Mouse (Mus musculus) CH12.LX (cell line): ENCODE measurements around the gene Prkce. TPM values are rescaled to one million over a fixed set of nuclear protein-coding genes. Genes with fewer than 3 reads are reported as not detected.

ENCODE experiments used
- DNase-seq: peaks from one replicate; pipeline ENCODE4 v3.0.0-alpha.2; 2013; ENCODE audit errors: extremely low read depth
- H3K27ac ChIP-seq: 2 replicates; pipeline ENCODE4 v1.5.1; 2012; ENCODE audit warnings: low read depth, mild to moderate bottlenecking, control low read depth, moderate library complexity; ENCODE audit not compliant: insufficient read depth
- H3K27me3 ChIP-seq: replicated peaks from 2 replicates; pipeline ENCODE3; 2012; ENCODE audit warnings: inconsistent platforms
- H3K36me3 ChIP-seq, 2 experiments: replicated peaks in 1 of 2; 2 replicates each; pipeline versions ENCODE3 to v1.6.1; 2012; ENCODE audit warnings: inconsistent platforms in 1 of 2, low read length in 1 of 2, mild to moderate bottlenecking in 1 of 2, mixed read lengths in 1 of 2, moderate library complexity in 1 of 2; ENCODE audit not compliant: control insufficient read depth in 1 of 2, insufficient read depth in 1 of 2
- H3K4me1 ChIP-seq, 2 experiments: 2 replicates each; pipeline ENCODE4 v1.6.1; 2012; ENCODE audit warnings: inconsistent platforms in 1 of 2, moderate library complexity in 1 of 2; ENCODE audit not compliant: insufficient read depth in 2 of 2, control insufficient read depth in 1 of 2
- H3K4me2 ChIP-seq: 2 replicates; pipeline ENCODE4 v1.6.1; 2012; ENCODE audit warnings: low read depth, mild to moderate bottlenecking, control low read depth; ENCODE audit not compliant: poor library complexity, insufficient read depth, severe bottlenecking
- H3K4me3 ChIP-seq, 3 experiments: fragments of 150-350 bp in 1 of 3; sonication (generic) in 1 of 3; replicated peaks in 1 of 3; 2 replicates each; pipeline versions ENCODE3 to v1.5.1; 2011 to 2012; ENCODE audit warnings: low read depth in 2 of 3, low read length in 2 of 3, mild to moderate bottlenecking in 2 of 3, moderate library complexity in 2 of 3, control low read depth in 1 of 3, improper control_type of control experiment in 1 of 3, inconsistent platforms in 1 of 3, mixed read lengths in 1 of 3; ENCODE audit not compliant: poor library complexity in 1 of 3
- H3K79me2 ChIP-seq: replicated peaks from 2 replicates; pipeline ENCODE4 v1.6.1; 2012; ENCODE audit warnings: mild to moderate bottlenecking, moderate library complexity; ENCODE audit not compliant: control insufficient read depth, poor library complexity, insufficient read depth, severe bottlenecking; ENCODE audit errors: extremely low read depth
- H3K9ac ChIP-seq: 2 replicates; pipeline ENCODE4 v1.6.1; 2012; ENCODE audit warnings: low read depth, mild to moderate bottlenecking, control low read depth, moderate library complexity; ENCODE audit not compliant: insufficient read depth
- H3K9me3 ChIP-seq: replicated peaks from 2 replicates; pipeline ENCODE3; 2012; ENCODE audit warnings: low read length, inconsistent platforms, mixed read lengths
- BHLHE40 ChIP-seq: IDR thresholded peaks from 2 replicates; pipeline ENCODE4 v1.6.1; 2011; ENCODE audit warnings: mild to moderate bottlenecking, low read depth, low read length, improper control_type of control experiment
- CHD1 ChIP-seq: IDR thresholded peaks from 2 replicates; pipeline ENCODE4 v1.6.1; 2012; ENCODE audit warnings: low read depth, low read length, improper control_type of control experiment, inconsistent platforms
- CHD2 ChIP-seq: IDR thresholded peaks from 2 replicates; pipeline ENCODE4 v1.6.1; 2011; ENCODE audit warnings: low read length, improper control_type of control experiment
- E2F4 ChIP-seq: IDR thresholded peaks from 2 replicates; pipeline ENCODE4 v1.6.1; 2011; ENCODE audit warnings: low read depth, low read length, improper control_type of control experiment; ENCODE audit not compliant: insufficient replicate concordance
- ELF1 ChIP-seq: IDR thresholded peaks from 2 replicates; pipeline ENCODE4 v1.6.1; 2014; ENCODE audit warnings: low read depth, mild to moderate bottlenecking, inconsistent platforms, low read length, improper control_type of control experiment
- EP300 ChIP-seq: IDR thresholded peaks from 2 replicates; pipeline ENCODE4 v1.6.1; 2011; ENCODE audit warnings: low read length, improper control_type of control experiment
- GABPA ChIP-seq: IDR thresholded peaks from 2 replicates; pipeline ENCODE4 v1.6.1; 2012; ENCODE audit warnings: low read depth, low read length, improper control_type of control experiment, inconsistent platforms; ENCODE audit not compliant: insufficient replicate concordance
- HCFC1 ChIP-seq: IDR thresholded peaks from 2 replicates; pipeline ENCODE4 v1.6.1; 2012; ENCODE audit warnings: low read depth, mild to moderate bottlenecking, inconsistent platforms, low read length, improper control_type of control experiment
- IRF4 ChIP-seq: IDR thresholded peaks from 2 replicates; pipeline ENCODE4 v1.6.1; 2014; ENCODE audit warnings: low read depth, mild to moderate bottlenecking, inconsistent platforms, low read length, improper control_type of control experiment
- MAX ChIP-seq: IDR thresholded peaks from 2 replicates; pipeline ENCODE4 v1.6.1; 2011; ENCODE audit warnings: low read length, improper control_type of control experiment
- MAZ ChIP-seq: IDR thresholded peaks from 2 replicates; pipeline ENCODE4 v1.6.1; 2012; ENCODE audit warnings: low read depth, mild to moderate bottlenecking, inconsistent platforms, low read length, improper control_type of control experiment, moderate library complexity
- MEF2A ChIP-seq: IDR thresholded peaks from 2 replicates; pipeline ENCODE4 v1.6.1; 2014; ENCODE audit warnings: low read depth, mild to moderate bottlenecking, inconsistent platforms, low read length, improper control_type of control experiment, borderline replicate concordance
- MXI1 ChIP-seq: IDR thresholded peaks from 2 replicates; pipeline ENCODE4 v1.6.1; 2011; ENCODE audit warnings: mild to moderate bottlenecking, low read depth, low read length, improper control_type of control experiment
- MYC ChIP-seq: IDR thresholded peaks from 2 replicates; pipeline ENCODE4 v1.6.1; 2011; ENCODE audit warnings: low read depth, mild to moderate bottlenecking, improper control_type of control experiment, low read length
- NRF1 ChIP-seq: IDR thresholded peaks from 2 replicates; pipeline ENCODE4 v1.6.1; 2014; ENCODE audit warnings: low read depth, mild to moderate bottlenecking, inconsistent platforms, low read length, improper control_type of control experiment, moderate library complexity
- PAX5 ChIP-seq: IDR thresholded peaks from 2 replicates; pipeline ENCODE4 v1.6.1; 2012; ENCODE audit warnings: low read length, inconsistent platforms, mixed read lengths
- POLR2A ChIP-seq: IDR thresholded peaks from 2 replicates; pipeline ENCODE4 v1.6.1; 2011; ENCODE audit warnings: low read depth, mild to moderate bottlenecking, improper control_type of control experiment, low read length
- RAD21 ChIP-seq: IDR thresholded peaks from 2 replicates; pipeline ENCODE4 v1.6.1; 2011; ENCODE audit warnings: low read depth, mild to moderate bottlenecking, low read length, improper control_type of control experiment, moderate library complexity
- RCOR1 ChIP-seq: conservative IDR thresholded peaks from 2 replicates; pipeline ENCODE4 v1.6.1; 2012; ENCODE audit warnings: low read depth, mild to moderate bottlenecking, inconsistent platforms, low read length, improper control_type of control experiment
- SMC3 ChIP-seq: IDR thresholded peaks from 2 replicates; pipeline ENCODE4 v1.6.1; 2011; ENCODE audit warnings: low read depth, low read length, improper control_type of control experiment
- UBTF ChIP-seq: IDR thresholded peaks from 2 replicates; pipeline ENCODE4 v1.6.1; 2012; ENCODE audit warnings: low read depth, mild to moderate bottlenecking, inconsistent platforms, low read length, improper control_type of control experiment, moderate library complexity
- USF1 ChIP-seq: IDR thresholded peaks from 2 replicates; pipeline ENCODE4 v1.6.1; 2014; ENCODE audit warnings: low read depth, mild to moderate bottlenecking, inconsistent platforms, low read length, improper control_type of control experiment
- USF2 ChIP-seq: conservative IDR thresholded peaks from 2 replicates; pipeline ENCODE4 v1.6.1; 2011; ENCODE audit warnings: low read depth, low read length, improper control_type of control experiment
- ZKSCAN1 ChIP-seq: IDR thresholded peaks from 2 replicates; pipeline ENCODE4 v1.6.1; 2012; ENCODE audit warnings: low read depth, inconsistent platforms, low read length, improper control_type of control experiment, borderline replicate concordance
- ZNF384 ChIP-seq: IDR thresholded peaks from 2 replicates; pipeline ENCODE4 v1.6.1; 2012; ENCODE audit warnings: low read depth, low read length, improper control_type of control experiment, inconsistent platforms
- dilution Hi-C: fragments of 300-500 bp; cut with MboI; formaldehyde crosslinking; loops from 2 replicates; pipeline ENCODE4 v1.14.3; 2020; ENCODE audit warnings: low sequenced_read_pairs; ENCODE audit not compliant: extremely low pct_unique_long_range_greater_than_20kb, extremely low pct_ligation_motif_present
- in situ Hi-C: fragments of 300-500 bp; cut with MboI; formaldehyde crosslinking; loops from 3 replicates; pipeline ENCODE4 v1.14.3; 2019; ENCODE audit warnings: low sequenced_read_pairs, low pct_ligation_motif_present, low pct_unique_long_range_greater_than_20kb, mixed read lengths
- polyA plus RNA-seq: library from polyadenylated mRNA; unstranded; fragments of >175 nt; gene quantifications from 2 replicates; pipeline ENCODE4 v1.2.1, GENCODE M21; 2012; ENCODE audit warnings: low read depth; ENCODE audit not compliant: insufficient read length
- total RNA-seq, 2 experiments: library from RNA; depleted of rRNA; stranded (reverse); fragments of 300-350 nt in 1 of 2; fragments of >200 nt in 1 of 2; gene quantifications; 2 replicates each; pipeline ENCODE4 v1.2.3; 2012 to 2014

The Prkce gene
- total and polyA plus RNA-seq, 3 experiments: 4.1 to 13.2 (median 11.4) TPM

GRCm38 (mm10) chr17:86166567-86167319 lies 842 bp upstream of the Prkce start:
- Histone ChIP-seq H3K79me2 (peaks cover 39% of the 10 kb centered on the region), H3K9ac (peak overlapping the region; percentile 94), H3K36me3 (peaks cover 3 to 19% of the 10 kb centered on the region in 2 experiments), H3K27me3 (no peaks in the 10 kb centered on the region), H3K4me2 (peak overlapping the region; percentile 70; the same call in 1 of the 2 replicates), H3K4me1 (peaks cover 8 to 54% of the 10 kb centered on the region in 2 experiments), H3K27ac (peak overlapping the region; percentile 79), H3K4me3 (peak overlapping the region; percentile 80 to 86 (median 86)), H3K9me3 (no peaks in the 10 kb centered on the region)
- dilution Hi-C loops: no loop called here
- peak; percentile 62 for DNase-seq
- in situ Hi-C loops: loop anchor here (5.0 to 10.0 kb wide), 4 partner anchors 106 to 738 kb away; no protein-coding TSS in a partner anchor
- no peak for TF ChIP-seq HCFC1
- peak; percentile 8; the same call in 1 of the 2 replicates for TF ChIP-seq MAX
- TF ChIP-seq RAD21: no peak
- peak; percentile 88 for TF ChIP-seq BHLHE40
- TF ChIP-seq IRF4: 0 out of 2 replicates have a peak, but pooled peaks have one; percentile 5
- TF ChIP-seq POLR2A: no peak
- TF ChIP-seq SMC3: no peak
- no peak for TF ChIP-seq CHD1
- no peak for TF ChIP-seq MEF2A
- TF ChIP-seq USF2: peak; percentile 40
- TF ChIP-seq GABPA: no peak
- no peak for TF ChIP-seq ELF1
- peak; percentile 80 for TF ChIP-seq CHD2
- 0 out of 2 replicates have a peak, but pooled peaks have one; percentile 6 for TF ChIP-seq MXI1
- TF ChIP-seq ZNF384: no peak
- TF ChIP-seq USF1: peak; percentile 80
- no peak for TF ChIP-seq ZKSCAN1

- TF ChIP-seq EP300 (no peak), PAX5 (no peak), UBTF (peak; percentile 78; the same call in 1 of the 2 replicates), ZNF384 (no peak), RCOR1 (no peak), NRF1 (0 out of 2 replicates have a peak, but pooled peaks have one; percentile 16), USF2 (no peak), MAX (no peak), MAZ (no peak), SMC3 (no peak), MXI1 (0 out of 2 replicates have a peak, but pooled peaks have one; percentile 25), USF1 (no peak), E2F4 (no peak), MYC (no peak), MEF2A (no peak)
- TF ChIP-seq, all 38 proteins: peak for 3
- Histone ChIP-seq H3K36me3 (peaks cover 11 to 34% of the 10 kb centered on the region in 2 experiments), H3K4me1 (peaks cover 3 to 57% of the 10 kb centered on the region in 2 experiments; a peak in 3 of 4 replicates), H3K4me3 (peak overlapping the region; percentile 75 to 86 (median 80)), H3K27ac (no peak overlapping the region), H3K27me3 (no peaks in the 10 kb centered on the region), H3K9me3 (no peaks in the 10 kb centered on the region), H3K79me2 (peaks cover 48% of the 10 kb centered on the region), H3K9ac (peak overlapping the region; percentile 86), H3K4me2 (peak overlapping the region; percentile 86)
- dilution Hi-C loops: no loop called here
- no peak for DNase-seq
- in situ Hi-C loops: loop anchor here (5.0 to 10.0 kb wide), 4 partner anchors 104 to 736 kb away; no protein-coding TSS in a partner anchor
Measured at GRCm38 (mm10) chr17:86168231-86168981, 821 bp downstream of the Prkce start.
